Comparison of ENCODE assay signal across 19 mouse cellular contexts in the genomic region with DNA sequence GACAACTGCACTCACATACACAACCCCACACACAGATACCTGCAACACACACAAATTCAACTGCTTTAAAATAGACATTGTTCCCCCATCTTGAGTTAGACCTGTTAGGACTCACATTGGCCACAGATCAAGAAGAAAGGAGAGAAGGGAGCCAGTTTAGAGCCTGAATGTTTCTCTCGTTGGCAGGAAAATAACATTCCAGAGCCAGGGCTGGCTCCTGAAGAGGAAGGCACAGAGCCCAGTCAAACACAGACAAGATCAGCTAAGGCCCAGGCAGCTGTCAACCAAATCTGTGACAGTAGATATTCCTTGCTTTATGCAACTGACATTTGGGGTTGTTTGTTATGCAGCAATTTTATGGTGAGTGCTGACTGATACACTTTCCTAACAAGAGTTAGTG.
DNase-seq lines count a peak whose midpoint lies in the region; ATAC-seq and TF ChIP-seq lines count a peak whose summit lies in the region.
"Had no signal": no experiment of that assay in that cellular context is flagged by ENCODE, and none has a peak within 500 bp of the region (broad histone marks: within the 10 kb centered on the region; RNA-seq: fewer than 3 reads in every experiment).

No protein-coding gene starts in this region.

- no peak for TF ChIP-seq CTCF in forebrain, postnatal 0 days (IDR thresholded peaks at IDR 0.05; ENCODE audit: low read depth)

- H3K27ac ChIP-seq in forebrain, postnatal 0 days (ENCODE audit: low read depth, low read length) = no peak overlapping the region
- no peak overlapping the region for H3K27ac ChIP-seq in forebrain, embryonic 12.5 days
- H3K27ac ChIP-seq in neural tube, embryonic 15.5 days (replicated peaks) = no peak overlapping the region
- H3K27ac ChIP-seq: embryonic facial prominence, embryonic 12.5 days; forebrain, embryonic 13.5 days; heart, adult 2 months had no signal

- no peak overlapping the region for H3K9ac ChIP-seq in forebrain, postnatal 0 days
- no peak overlapping the region for H3K9ac ChIP-seq in forebrain, embryonic 12.5 days
- H3K9ac ChIP-seq in neural tube, embryonic 15.5 days (replicated peaks) = no peak overlapping the region
- H3K9ac ChIP-seq: embryonic facial prominence, embryonic 12.5 days; forebrain, embryonic 13.5 days; heart, embryonic 12.5 days had no signal

- 62% methylated on average over 1 of the region's 1 CpGs for WGBS in forebrain, postnatal 0 days
- 88% methylated on average over 1 of the region's 1 CpGs for WGBS in forebrain, embryonic 12.5 days
- 71% methylated on average over 1 of the region's 1 CpGs for WGBS in neural tube, embryonic 15.5 days

- H3K4me1 ChIP-seq in forebrain, postnatal 0 days (ENCODE audit: insufficient read depth) = no peaks in the 10 kb centered on the region
- H3K4me1 ChIP-seq in forebrain, embryonic 12.5 days = peaks cover 15% of the 10 kb centered on the region
- peaks cover 13% of the 10 kb centered on the region for H3K4me1 ChIP-seq in neural tube, embryonic 15.5 days
- H3K4me1 ChIP-seq: embryonic facial prominence, embryonic 12.5 days had no signal

- no peak overlapping the region for H3K4me2 ChIP-seq in forebrain, postnatal 0 days (ENCODE audit: low read depth)
- no peak overlapping the region for H3K4me2 ChIP-seq in forebrain, embryonic 12.5 days
- no peak overlapping the region for H3K4me2 ChIP-seq in neural tube, embryonic 15.5 days
- H3K4me2 ChIP-seq: embryonic facial prominence, embryonic 12.5 days; forebrain, embryonic 13.5 days; heart, embryonic 12.5 days had no signal

- H3K4me3 ChIP-seq in forebrain, postnatal 0 days (ENCODE audit: low read depth, low read length) = no peak overlapping the region
- no peak overlapping the region for H3K4me3 ChIP-seq in forebrain, embryonic 12.5 days (replicated peaks)
- H3K4me3 ChIP-seq in neural tube, embryonic 15.5 days (replicated peaks) = no peak overlapping the region
- H3K4me3 ChIP-seq: embryonic facial prominence, embryonic 12.5 days; forebrain, embryonic 13.5 days; heart, adult 2 months; heart, embryonic 12.5 days had no signal

- peaks cover 2% of the 10 kb centered on the region; the same call in 1 of the 2 replicates for H3K27me3 ChIP-seq in forebrain, postnatal 0 days (ENCODE audit: insufficient read depth, low read length)
- peaks cover 82% of the 10 kb centered on the region for H3K27me3 ChIP-seq in forebrain, embryonic 12.5 days
- H3K27me3 ChIP-seq in neural tube, embryonic 15.5 days (replicated peaks) = no peaks in the 10 kb centered on the region
- H3K27me3 ChIP-seq: embryonic facial prominence, embryonic 12.5 days had no signal

- no peak for ATAC-seq in forebrain, postnatal 0 days
- no peak for ATAC-seq in forebrain, embryonic 12.5 days (ENCODE audit: low FRiP score)
- ATAC-seq in neural tube, embryonic 15.5 days (ENCODE audit: low FRiP score) = no peak
- ATAC-seq: forebrain, embryonic 13.5 days; hindbrain, embryonic 16.5 days had no signal

- DNase-seq in adrenal gland, postnatal 14 days = peak; percentile 36
- DNase-seq in adrenal gland, postnatal 25 days = no peak
- peak; percentile 46 for DNase-seq in forebrain, postnatal 0 days
- DNase-seq in lung, postnatal 36 days = peak; percentile 5
- no peak for DNase-seq in lung, postnatal 4 days
- no peak for DNase-seq in right cerebral cortex, adult 18-20 months
- DNase-seq: cerebellum, adult 11-12 months; cerebellum, adult 9-11 months; gastrocnemius, postnatal 10 days; heart, adult 2 months; heart, postnatal 36 days; kidney, adult 11 months; kidney, adult 9 months had no signal

- H3K9me3 ChIP-seq in forebrain, postnatal 0 days (ENCODE audit: low read length) = no peaks in the 10 kb centered on the region
- peaks cover 4% of the 10 kb centered on the region; the same call in 1 of the 2 replicates for H3K9me3 ChIP-seq in forebrain, embryonic 12.5 days
- H3K9me3 ChIP-seq in neural tube, embryonic 15.5 days (replicated peaks) = no peaks in the 10 kb centered on the region
- H3K9me3 ChIP-seq: embryonic facial prominence, embryonic 12.5 days; forebrain, embryonic 13.5 days had no signal

- no peaks in the 10 kb centered on the region for H3K36me3 ChIP-seq in forebrain, postnatal 0 days (ENCODE audit: insufficient read depth)
- no peaks in the 10 kb centered on the region for H3K36me3 ChIP-seq in forebrain, embryonic 12.5 days (replicated peaks)
- no peaks in the 10 kb centered on the region for H3K36me3 ChIP-seq in neural tube, embryonic 15.5 days
- H3K36me3 ChIP-seq: embryonic facial prominence, embryonic 12.5 days; heart, embryonic 12.5 days had no signal

Comparison
In these comparisons a context has a peak if more than half of its experiments do, and no peak if none do; other contexts are left out.
1. DNase-seq: peak in adrenal gland, postnatal 14 days (single experiment), forebrain, postnatal 0 days (single experiment) and lung, postnatal 36 days (single experiment); none in adrenal gland, postnatal 25 days (single experiment), lung, postnatal 4 days (0 of 2) and right cerebral cortex, adult 18-20 months (single experiment).